Mouse (Mus musculus): ENCODE measurements at regions not wholly inside any gene's neighbourhood (a gene's known extent, or its start where the extent isn't known, plus 50 kb on each side); places are given as distances from the start of the nearest gene placed in this dataset.

- H3K4me2 ChIP-seq: peak overlapping the region; percentile 34
- 15% methylated on average over 16 of the region's 16 CpGs for WGBS
Observed at GRCm38 (mm10) chr13:48717036-48717435, 54.2 kb downstream of the Barx1 start.

GRCm38 (mm10) chr13:48717451-48717850 is 54.7 kb downstream of the Barx1 start:
- H3K4me1 ChIP-seq: peaks cover 9% of the 10 kb centered on the region
- WGBS: 47% methylated on average over 10 of the region's 10 CpGs
- no peaks in the 10 kb centered on the region for H3K27me3 ChIP-seq (replicated peaks)
- H3K36me3 ChIP-seq: no peaks in the 10 kb centered on the region
- no peak overlapping the region for H3K9ac ChIP-seq
- H3K4me2 ChIP-seq: peak overlapping the region; percentile 34
- H3K27ac ChIP-seq: no peak overlapping the region
- peak; percentile 5; the same call in 1 of the 2 replicates for ATAC-seq (ENCODE audit: insufficient read depth, low FRiP score, low read depth)
- H3K4me3 ChIP-seq (replicated peaks): no peak overlapping the region
- H3K9me3 ChIP-seq: no peaks in the 10 kb centered on the region

More at GRCm38 (mm10) chr13:48717036-48717435, 54.2 kb downstream of the Barx1 start:
- no peak overlapping the region for H3K4me3 ChIP-seq (replicated peaks)
- H3K9me3 ChIP-seq: no peaks in the 10 kb centered on the region
- ATAC-seq (ENCODE audit: insufficient read depth, low FRiP score, low read depth): peak; percentile 47; the same call in 1 of the 2 replicates
- no peak overlapping the region for H3K27ac ChIP-seq
- H3K27me3 ChIP-seq (replicated peaks): no peaks in the 10 kb centered on the region
- H3K36me3 ChIP-seq: no peaks in the 10 kb centered on the region
- no peak overlapping the region for H3K9ac ChIP-seq
- peaks cover 9% of the 10 kb centered on the region for H3K4me1 ChIP-seq

GRCm38 (mm10) chr13:48723676-48724075 is 60.9 kb downstream of the Barx1 start:
- no peak for ATAC-seq (ENCODE audit: insufficient read depth, low FRiP score, low read depth)
- H3K4me3 ChIP-seq (replicated peaks): no peak overlapping the region
- no peaks in the 10 kb centered on the region for H3K4me1 ChIP-seq
- no peak overlapping the region for H3K4me2 ChIP-seq
- H3K9me3 ChIP-seq: no peaks in the 10 kb centered on the region
- no peaks in the 10 kb centered on the region for H3K27me3 ChIP-seq (replicated peaks)
- no peaks in the 10 kb centered on the region for H3K36me3 ChIP-seq
- H3K9ac ChIP-seq: no peak overlapping the region
- 44% methylated on average over 8 of the region's 8 CpGs for WGBS
- no peak overlapping the region for H3K27ac ChIP-seq

- Histone ChIP-seq H3K9ac (no peak overlapping the region), H3K4me3 (replicated peaks) (no peak overlapping the region), H3K27me3 (replicated peaks) (0 out of 2 replicates have a peak, but pooled peaks cover 7% of the 10 kb centered on the region), H3K36me3 (no peaks in the 10 kb centered on the region), H3K4me2 (no peak overlapping the region), H3K27ac (no peak overlapping the region), H3K9me3 (no peaks in the 10 kb centered on the region), H3K4me1 (peaks cover 12% of the 10 kb centered on the region)
- WGBS: 40% methylated on average over 4 of the region's 4 CpGs
- no peak for ATAC-seq (ENCODE audit: insufficient read depth, low FRiP score, low read depth)
Observed at GRCm38 (mm10) chr13:48726430-48726829, 63.6 kb downstream of the Barx1 start.

- H3K9me3 ChIP-seq: no peaks in the 10 kb centered on the region
- WGBS: under 1% methylated on average over 51 of the region's 51 CpGs
- H3K9ac ChIP-seq: no peak overlapping the region
- H3K4me3 ChIP-seq (replicated peaks): peak overlapping the region; percentile 28
- peak; percentile 76 for ATAC-seq (ENCODE audit: insufficient read depth, low FRiP score, low read depth)
- H3K36me3 ChIP-seq: no peaks in the 10 kb centered on the region
- H3K27ac ChIP-seq: no peak overlapping the region; the same call in 1 of the 2 replicates
- peaks cover 26% of the 10 kb centered on the region for H3K4me1 ChIP-seq
- H3K4me2 ChIP-seq: peak overlapping the region; percentile 67
- H3K27me3 ChIP-seq (replicated peaks): peaks cover 7% of the 10 kb centered on the region; the same call in 1 of the 2 replicates
Observed at GRCm38 (mm10) chr13:48731046-48731996, 68.5 kb downstream of the Barx1 start.

- no peak for ATAC-seq (ENCODE audit: insufficient read depth, low FRiP score, low read depth)
- H3K4me3 ChIP-seq (replicated peaks): peak overlapping the region; percentile 28
- H3K4me1 ChIP-seq: peaks cover 26% of the 10 kb centered on the region
- peaks cover 7% of the 10 kb centered on the region; the same call in 1 of the 2 replicates for H3K27me3 ChIP-seq (replicated peaks)
- H3K9me3 ChIP-seq: no peaks in the 10 kb centered on the region
- no peak overlapping the region for H3K9ac ChIP-seq
- H3K4me2 ChIP-seq: peak overlapping the region; percentile 67
- H3K36me3 ChIP-seq: no peaks in the 10 kb centered on the region
- H3K27ac ChIP-seq: no peak overlapping the region
- 6% methylated on average over 29 of the region's 29 CpGs for WGBS
Observed at GRCm38 (mm10) chr13:48732168-48732841, 69.5 kb downstream of the Barx1 start.

GRCm38 (mm10) chr13:48734985-48735384 is 72.2 kb downstream of the Barx1 start:
- Histone ChIP-seq H3K27ac (no peak overlapping the region), H3K4me1 (peaks cover 21% of the 10 kb centered on the region), H3K4me2 (no peak overlapping the region), H3K27me3 (replicated peaks) (peaks cover 5% of the 10 kb centered on the region), H3K9me3 (no peaks in the 10 kb centered on the region), H3K36me3 (no peaks in the 10 kb centered on the region), H3K4me3 (replicated peaks) (no peak overlapping the region), H3K9ac (no peak overlapping the region)
- WGBS: 38% methylated on average over 9 of the region's 9 CpGs
- no peak for ATAC-seq (ENCODE audit: insufficient read depth, low FRiP score, low read depth)

GRCm38 (mm10) chr13:48745566-48745965 is 82.8 kb downstream of the Barx1 start:
- H3K9me3 ChIP-seq: no peaks in the 10 kb centered on the region
- no peaks in the 10 kb centered on the region for H3K36me3 ChIP-seq
- no peak overlapping the region for H3K4me3 ChIP-seq (replicated peaks)
- H3K9ac ChIP-seq: no peak overlapping the region
- no peak overlapping the region for H3K4me2 ChIP-seq
- no peak overlapping the region for H3K27ac ChIP-seq
- ATAC-seq (ENCODE audit: insufficient read depth, low FRiP score, low read depth): no peak
- peaks cover 6% of the 10 kb centered on the region; the same call in 1 of the 2 replicates for H3K4me1 ChIP-seq
- H3K27me3 ChIP-seq (replicated peaks): no peaks in the 10 kb centered on the region
- WGBS: 58% methylated on average over 5 of the region's 5 CpGs

GRCm38 (mm10) chr13:48746301-48746700 is 83.5 kb downstream of the Barx1 start:
- WGBS: 48% methylated on average over 7 of the region's 7 CpGs
- Histone ChIP-seq H3K4me1 (peaks cover 6% of the 10 kb centered on the region; the same call in 1 of the 2 replicates), H3K27me3 (replicated peaks) (no peaks in the 10 kb centered on the region), H3K9ac (no peak overlapping the region), H3K4me2 (no peak overlapping the region), H3K27ac (no peak overlapping the region), H3K9me3 (no peaks in the 10 kb centered on the region), H3K4me3 (replicated peaks) (no peak overlapping the region), H3K36me3 (no peaks in the 10 kb centered on the region)
- no peak for ATAC-seq (ENCODE audit: insufficient read depth, low FRiP score, low read depth)
